Mouse (Mus musculus): ENCODE data around the gene Fam122a. TPM values are rescaled to one million over a fixed set of nuclear protein-coding genes. Genes with fewer than 3 reads are reported as not detected.

Gene Fam122a
- polyA plus RNA-seq, 1 experiment from 2014 or later, result 20.5 TPM

- H3K27me3 ChIP-seq (ENCODE audit: control insufficient read depth, insufficient read depth, low read depth, low read length), result no peaks in the 10 kb centered on the region
- H3K27ac ChIP-seq (ENCODE audit: low read length), result no peak overlapping the region
- H3K36me3 ChIP-seq (ENCODE audit: control insufficient read depth, insufficient read depth), result no peaks in the 10 kb centered on the region
- no peak overlapping the region for H3K4me2 ChIP-seq (ENCODE audit: low read depth, low read length)
- H3K4me3 ChIP-seq (ENCODE audit: low read depth, low read length), result no peak overlapping the region
- H3K9ac ChIP-seq (ENCODE audit: low read depth, low read length), result no peak overlapping the region
- 74% methylated on average over 3 of the region's 3 CpGs for WGBS (ENCODE audit: insufficient replicate concordance)
- H3K4me1 ChIP-seq (ENCODE audit: control insufficient read depth, low read depth, low read length), result no peaks in the 10 kb centered on the region
- H3K9me3 ChIP-seq (replicated peaks; ENCODE audit: control insufficient read depth, low read length), result no peaks in the 10 kb centered on the region
- no peak for ATAC-seq (ENCODE audit: low read depth)
Measured at GRCm38 (mm10) chr19:24499291-24499690, 22.1 kb upstream of the Fam122a start.

GRCm38 (mm10) chr19:24493887-24494286, 16.7 kb upstream of the Fam122a start:
- no peaks in the 10 kb centered on the region for H3K27me3 ChIP-seq (ENCODE audit: control insufficient read depth, insufficient read depth, low read depth, low read length)
- no peaks in the 10 kb centered on the region for H3K36me3 ChIP-seq (ENCODE audit: control insufficient read depth, insufficient read depth)
- ATAC-seq (ENCODE audit: low read depth), result no peak
- H3K27ac ChIP-seq (ENCODE audit: low read length), result no peak overlapping the region
- no peaks in the 10 kb centered on the region for H3K9me3 ChIP-seq (replicated peaks; ENCODE audit: control insufficient read depth, low read length)
- 54% methylated on average over 4 of the region's 4 CpGs for WGBS (ENCODE audit: insufficient replicate concordance)
- no peak overlapping the region for H3K4me2 ChIP-seq (ENCODE audit: low read depth, low read length)
- no peak overlapping the region for H3K4me3 ChIP-seq (ENCODE audit: low read depth, low read length)
- H3K4me1 ChIP-seq (ENCODE audit: control insufficient read depth, low read depth, low read length), result peaks cover 3% of the 10 kb centered on the region; the same call in 1 of the 2 replicates
- H3K9ac ChIP-seq (ENCODE audit: low read depth, low read length), result no peak overlapping the region

GRCm38 (mm10) chr19:24491824-24492223, 14.7 kb upstream of the Fam122a start:
- H3K9ac ChIP-seq (ENCODE audit: low read depth, low read length), result no peak overlapping the region
- H3K4me2 ChIP-seq (ENCODE audit: low read depth, low read length), result no peak overlapping the region
- H3K4me1 ChIP-seq (ENCODE audit: control insufficient read depth, low read depth, low read length), result peaks cover 3% of the 10 kb centered on the region; the same call in 1 of the 2 replicates
- ATAC-seq (ENCODE audit: low read depth), result no peak
- no peaks in the 10 kb centered on the region for H3K36me3 ChIP-seq (ENCODE audit: control insufficient read depth, insufficient read depth)
- H3K27ac ChIP-seq (ENCODE audit: low read length), result no peak overlapping the region
- H3K27me3 ChIP-seq (ENCODE audit: control insufficient read depth, insufficient read depth, low read depth, low read length), result no peaks in the 10 kb centered on the region
- H3K4me3 ChIP-seq (ENCODE audit: low read depth, low read length), result no peak overlapping the region
- H3K9me3 ChIP-seq (replicated peaks; ENCODE audit: control insufficient read depth, low read length), result no peaks in the 10 kb centered on the region
- 72% methylated on average over 3 of the region's 3 CpGs for WGBS (ENCODE audit: insufficient replicate concordance)

- Histone ChIP-seq H3K27me3 (ENCODE audit: control insufficient read depth, insufficient read depth, low read depth, low read length) (no peaks in the 10 kb centered on the region), H3K9ac (ENCODE audit: low read depth, low read length) (no peak overlapping the region), H3K9me3 (replicated peaks; ENCODE audit: control insufficient read depth, low read length) (no peaks in the 10 kb centered on the region), H3K36me3 (ENCODE audit: control insufficient read depth, insufficient read depth) (no peaks in the 10 kb centered on the region), H3K4me1 (ENCODE audit: control insufficient read depth, low read depth, low read length) (peaks cover 3% of the 10 kb centered on the region; the same call in 1 of the 2 replicates), H3K27ac (ENCODE audit: low read length) (no peak overlapping the region), H3K4me2 (ENCODE audit: low read depth, low read length) (no peak overlapping the region), H3K4me3 (ENCODE audit: low read depth, low read length) (no peak overlapping the region)
- no peak for ATAC-seq (ENCODE audit: low read depth)
- 27% methylated on average over 5 of the region's 5 CpGs for WGBS (ENCODE audit: insufficient replicate concordance)
Measured at GRCm38 (mm10) chr19:24490275-24490674, 13.1 kb upstream of the Fam122a start.

GRCm38 (mm10) chr19:24486433-24487296, 9.5 kb upstream of the Fam122a start:
- Histone ChIP-seq H3K36me3 (ENCODE audit: control insufficient read depth, insufficient read depth) (no peaks in the 10 kb centered on the region), H3K4me2 (ENCODE audit: low read depth, low read length) (no peak overlapping the region), H3K9me3 (replicated peaks; ENCODE audit: control insufficient read depth, low read length) (no peaks in the 10 kb centered on the region), H3K4me1 (ENCODE audit: control insufficient read depth, low read depth, low read length) (peaks cover 3% of the 10 kb centered on the region; the same call in 1 of the 2 replicates), H3K27ac (ENCODE audit: low read length) (no peak overlapping the region), H3K9ac (ENCODE audit: low read depth, low read length) (no peak overlapping the region), H3K4me3 (ENCODE audit: low read depth, low read length) (no peak overlapping the region), H3K27me3 (ENCODE audit: control insufficient read depth, insufficient read depth, low read depth, low read length) (no peaks in the 10 kb centered on the region)
- ATAC-seq (ENCODE audit: low read depth), result no peak
- 69% methylated on average over 8 of the region's 8 CpGs for WGBS (ENCODE audit: insufficient replicate concordance)

GRCm38 (mm10) chr19:24484612-24485194, 7.5 kb upstream of the Fam122a start:
- H3K27ac ChIP-seq (ENCODE audit: low read length), result no peak overlapping the region
- no peak overlapping the region for H3K4me3 ChIP-seq (ENCODE audit: low read depth, low read length)
- 68% methylated on average over 4 of the region's 4 CpGs for WGBS (ENCODE audit: insufficient replicate concordance)
- no peak overlapping the region for H3K9ac ChIP-seq (ENCODE audit: low read depth, low read length)
- no peaks in the 10 kb centered on the region for H3K36me3 ChIP-seq (ENCODE audit: control insufficient read depth, insufficient read depth)
- ATAC-seq (ENCODE audit: low read depth), result no peak
- no peak overlapping the region for H3K4me2 ChIP-seq (ENCODE audit: low read depth, low read length)
- H3K4me1 ChIP-seq (ENCODE audit: control insufficient read depth, low read depth, low read length), result no peaks in the 10 kb centered on the region
- H3K27me3 ChIP-seq (ENCODE audit: control insufficient read depth, insufficient read depth, low read depth, low read length), result no peaks in the 10 kb centered on the region
- no peaks in the 10 kb centered on the region for H3K9me3 ChIP-seq (replicated peaks; ENCODE audit: control insufficient read depth, low read length)

- no peaks in the 10 kb centered on the region for H3K36me3 ChIP-seq (ENCODE audit: control insufficient read depth, insufficient read depth)
- 54% methylated on average over 2 of the region's 2 CpGs for WGBS (ENCODE audit: insufficient replicate concordance)
- H3K27me3 ChIP-seq (ENCODE audit: control insufficient read depth, insufficient read depth, low read depth, low read length), result no peaks in the 10 kb centered on the region
- no peak overlapping the region for H3K4me2 ChIP-seq (ENCODE audit: low read depth, low read length)
- H3K9me3 ChIP-seq (replicated peaks; ENCODE audit: control insufficient read depth, low read length), result no peaks in the 10 kb centered on the region
- no peak overlapping the region for H3K4me3 ChIP-seq (ENCODE audit: low read depth, low read length)
- H3K27ac ChIP-seq (ENCODE audit: low read length), result no peak overlapping the region
- H3K9ac ChIP-seq (ENCODE audit: low read depth, low read length), result no peak overlapping the region
- peaks cover 3% of the 10 kb centered on the region for H3K4me1 ChIP-seq (ENCODE audit: control insufficient read depth, low read depth, low read length)
- ATAC-seq (ENCODE audit: low read depth), result no peak
Measured at GRCm38 (mm10) chr19:24480916-24481315, 3.8 kb upstream of the Fam122a start.

- Histone ChIP-seq H3K9me3 (replicated peaks; ENCODE audit: control insufficient read depth, low read length) (no peaks in the 10 kb centered on the region), H3K27me3 (ENCODE audit: control insufficient read depth, insufficient read depth, low read depth, low read length) (no peaks in the 10 kb centered on the region), H3K4me3 (ENCODE audit: low read depth, low read length) (peak overlapping the region; percentile 91), H3K36me3 (ENCODE audit: control insufficient read depth, insufficient read depth) (no peaks in the 10 kb centered on the region), H3K9ac (ENCODE audit: low read depth, low read length) (peak overlapping the region; percentile 97), H3K27ac (ENCODE audit: low read length) (peak overlapping the region; percentile 95), H3K4me2 (ENCODE audit: low read depth, low read length) (peak overlapping the region; percentile 81), H3K4me1 (ENCODE audit: control insufficient read depth, low read depth, low read length) (peaks cover 16% of the 10 kb centered on the region)
- WGBS (ENCODE audit: insufficient replicate concordance), result under 1% methylated on average over 11 of the region's 11 CpGs
- peak; percentile 43 for ATAC-seq (ENCODE audit: low read depth)
Measured at GRCm38 (mm10) chr19:24476461-24476860, 695 bp downstream of the Fam122a start.

GRCm38 (mm10) chr19:24475281-24475680, 1.9 kb downstream of the Fam122a start:
- Histone ChIP-seq H3K4me1 (ENCODE audit: control insufficient read depth, low read depth, low read length) (peaks cover 16% of the 10 kb centered on the region), H3K27ac (ENCODE audit: low read length) (no peak overlapping the region; the same call in 1 of the 2 replicates), H3K4me3 (ENCODE audit: low read depth, low read length) (peak overlapping the region; percentile 31), H3K36me3 (ENCODE audit: control insufficient read depth, insufficient read depth) (no peaks in the 10 kb centered on the region), H3K9ac (ENCODE audit: low read depth, low read length) (no peak overlapping the region), H3K27me3 (ENCODE audit: control insufficient read depth, insufficient read depth, low read depth, low read length) (no peaks in the 10 kb centered on the region), H3K4me2 (ENCODE audit: low read depth, low read length) (peak overlapping the region; percentile 55), H3K9me3 (replicated peaks; ENCODE audit: control insufficient read depth, low read length) (no peaks in the 10 kb centered on the region)
- no peak for ATAC-seq (ENCODE audit: low read depth)
- 66% methylated on average over 6 of the region's 6 CpGs for WGBS (ENCODE audit: insufficient replicate concordance)
